In the genomic region with DNA sequence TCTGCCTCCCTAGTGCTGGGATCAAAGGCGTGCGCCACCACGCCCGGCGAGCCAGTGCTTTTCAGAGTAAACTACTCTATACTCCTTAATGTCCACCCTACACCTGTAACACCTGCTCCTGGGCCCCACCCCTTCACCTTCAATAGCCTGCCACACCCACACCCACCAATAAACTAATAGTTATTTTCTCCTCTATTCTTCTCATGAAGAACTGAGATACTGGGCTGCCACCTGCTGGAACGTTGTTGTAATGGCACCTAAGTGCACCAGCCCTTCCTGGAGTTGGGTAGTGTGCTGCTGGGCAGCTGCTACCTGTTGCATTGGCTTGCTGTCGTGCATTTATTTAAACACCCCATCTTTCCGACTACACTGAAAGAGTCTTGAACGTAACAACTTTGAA, we compare ENCODE assay signal across 8 mouse cellular contexts.
DNase-seq lines count a peak whose midpoint lies in the region; ATAC-seq and TF ChIP-seq lines count a peak whose summit lies in the region.

No protein-coding gene starts in this region.

- H3K9me3 ChIP-seq in ES-E14 (ENCODE audit: control insufficient read depth, insufficient read depth, low read depth, low read length) = no peaks in the 10 kb centered on the region
- H3K9me3 ChIP-seq in midbrain, postnatal 0 days (ENCODE audit: low read length) = no peaks in the 10 kb centered on the region
- H3K9me3 ChIP-seq in stomach, postnatal 0 days (ENCODE audit: control insufficient read depth, low read length) = no peaks in the 10 kb centered on the region

- peak; percentile 87 for TF ChIP-seq CTCF in gastrocnemius, adult 2 months (IDR thresholded peaks at IDR 0.05)
- TF ChIP-seq CTCF in midbrain, postnatal 0 days (IDR thresholded peaks at IDR 0.05) = peak; percentile 83
- peak; percentile 88 for TF ChIP-seq CTCF in stomach, postnatal 0 days (IDR thresholded peaks at IDR 0.05; ENCODE audit: low read depth)

- in situ Hi-C loops in ES-E14 (cut with MboI; ENCODE audit: low sequenced_read_pairs in 2 of 2, unreplicated experiment in 2 of 2) = loop anchor here in 1 of 2 experiments (25.0 kb wide), 1 partner anchor 356 kb away; no protein-coding TSS in a partner anchor

- ATAC-seq in midbrain, postnatal 0 days (ENCODE audit: low FRiP score) = no peak; the same call in 1 of the 2 replicates
- ATAC-seq in stomach, postnatal 0 days (ENCODE audit: low FRiP score, low TSS enrichment) = peak; percentile 66

- no peak overlapping the region for H3K4me2 ChIP-seq in midbrain, postnatal 0 days (ENCODE audit: low read depth, low read length, poor library complexity, severe bottlenecking)
- no peak overlapping the region for H3K4me2 ChIP-seq in stomach, postnatal 0 days (replicated peaks; ENCODE audit: low read depth)

- intact Hi-C loops in heart, postnatal 25 days (cut with DNase I) = loop anchor here (1.0 to 10.0 kb wide), 4 partner anchors 13 to 893 kb away; no protein-coding TSS in a partner anchor
- intact Hi-C loops in gastrocnemius, adult 2 months (cut with DNase I) = loop anchor here (1.0 kb wide), 1 partner anchor 125 kb away; no protein-coding TSS in a partner anchor

- 77% methylated on average over 9 of the region's 9 CpGs for WGBS in midbrain, postnatal 0 days
- 73% methylated on average over 9 of the region's 9 CpGs for WGBS in stomach, postnatal 0 days

- no peak for TF ChIP-seq EP300 in stomach, postnatal 0 days (optimal IDR thresholded peaks at IDR 0.05)

- H3K27me3 ChIP-seq in midbrain, postnatal 0 days (ENCODE audit: insufficient read depth, low read length) = no peaks in the 10 kb centered on the region
- no peaks in the 10 kb centered on the region for H3K27me3 ChIP-seq in stomach, postnatal 0 days (ENCODE audit: control insufficient read depth, insufficient read depth, low read length)

- peak; percentile 54 to 85 for DNase-seq in heart, adult 18-20 months
- DNase-seq in heart, postnatal 25 days (ENCODE audit: low spot score) = no peak
- DNase-seq in ES-E14 (ENCODE audit: low read depth, low spot score) = peak; percentile 69
- peak; percentile 77 to 81 for DNase-seq in cerebellum, adult 18-20 months
- DNase-seq in gastrocnemius, adult 2 months = peak; percentile 70
- DNase-seq in layer of hippocampus, postnatal 10 days (ENCODE audit: low spot score in 2 of 2) = peak; percentile 82
- DNase-seq in midbrain, postnatal 0 days (ENCODE audit: low spot score) = peak; percentile 82
- peak; percentile 74 for DNase-seq in stomach, postnatal 0 days (ENCODE audit: low spot score)

- H3K4me1 ChIP-seq in ES-E14 (ENCODE audit: control insufficient read depth in 2 of 2, insufficient read depth in 2 of 2, low read length in 2 of 2, poor library complexity in 1 of 2) = peaks cover 0 to 17% of the 10 kb centered on the region in 2 experiments; a peak in 2 of 4 replicates
- H3K4me1 ChIP-seq in midbrain, postnatal 0 days (ENCODE audit: insufficient read depth, low read length) = 0 out of 2 replicates have a peak, but pooled peaks cover 6% of the 10 kb centered on the region
- H3K4me1 ChIP-seq in stomach, postnatal 0 days (replicated peaks; ENCODE audit: control insufficient read depth, insufficient read depth) = peaks cover 4% of the 10 kb centered on the region; the same call in 1 of the 2 replicates

- no peak overlapping the region for H3K9ac ChIP-seq in ES-E14 (ENCODE audit: insufficient read depth, low read depth, low read length, poor library complexity, severe bottlenecking)
- H3K9ac ChIP-seq in midbrain, postnatal 0 days (replicated peaks; ENCODE audit: low read length, poor library complexity, severe bottlenecking) = no peak overlapping the region
- no peak overlapping the region for H3K9ac ChIP-seq in stomach, postnatal 0 days (ENCODE audit: low read length)

- H3K27ac ChIP-seq in ES-E14 (ENCODE audit: insufficient read depth, low read depth, low read length, poor library complexity, severe bottlenecking) = no peak overlapping the region
- H3K27ac ChIP-seq in gastrocnemius, adult 2 months = no peak overlapping the region
- no peak overlapping the region for H3K27ac ChIP-seq in midbrain, postnatal 0 days (ENCODE audit: low read depth, low read length)
- no peak overlapping the region for H3K27ac ChIP-seq in stomach, postnatal 0 days (replicated peaks)

- H3K36me3 ChIP-seq in ES-E14 (ENCODE audit: control insufficient read depth, insufficient read depth, low read length, poor library complexity, severe bottlenecking) = no peaks in the 10 kb centered on the region
- H3K36me3 ChIP-seq in midbrain, postnatal 0 days (ENCODE audit: insufficient read depth, low read length) = no peaks in the 10 kb centered on the region
- no peaks in the 10 kb centered on the region for H3K36me3 ChIP-seq in stomach, postnatal 0 days (ENCODE audit: control insufficient read depth, insufficient read depth, low read length)

- no peak overlapping the region for H3K4me3 ChIP-seq in ES-E14 (ENCODE audit: insufficient read depth in 1 of 2, low read depth in 1 of 2, low read length in 2 of 2, poor library complexity in 1 of 2, severe bottlenecking in 1 of 2)
- H3K4me3 ChIP-seq in gastrocnemius, adult 2 months = no peak overlapping the region
- no peak overlapping the region for H3K4me3 ChIP-seq in midbrain, postnatal 0 days (ENCODE audit: low read depth, low read length)
- no peak overlapping the region for H3K4me3 ChIP-seq in stomach, postnatal 0 days (ENCODE audit: low read depth, low read length)

TF ChIP-seq in ES-E14, 5 proteins besides CTCF, POLR2A, EP300 and RAD21:
- TF ChIP-seq ZC3H11A (IDR thresholded peaks at IDR 0.05; ENCODE audit: borderline replicate concordance, low read depth, low read length) (peak; percentile 64), ZNF384 (IDR thresholded peaks at IDR 0.05; ENCODE audit: low read depth, low read length) (no peak), HCFC1 (IDR thresholded peaks at IDR 0.05; ENCODE audit: borderline replicate concordance, insufficient read depth, low read length) (no peak), CHD2 (IDR thresholded peaks at IDR 0.05; ENCODE audit: low read depth, low read length) (no peak), MAFK (IDR thresholded peaks at IDR 0.05; ENCODE audit: insufficient read depth, low read depth, low read length) (no peak)
TF ChIP-seq in ES-E14: peak in this region for 1.
